Mouse (Mus musculus) forebrain, embryonic 14.5 days (tissue): ENCODE measurements at regions not wholly inside any gene's neighbourhood (a gene's known extent, or its start where the extent isn't known, plus 50 kb on each side); places are given as distances from the start of the nearest gene placed in this dataset.
"Not testable (repeated sequence)": the region's sequence is repeated elsewhere in the genome, so short reads cannot be mapped to it uniquely, and the experiment has no call there.

ENCODE experiments used
- ATAC-seq: fragments of 200-750 bp; cut with Nextera tagmentation; 2 replicates; pipeline ENCODE4 v1.8.0; 2017; ENCODE audit warnings: mild to moderate bottlenecking, moderate library complexity
- DNase-seq: peaks from one replicate; pipeline ENCODE4 v3.0.0-alpha.2; 2015; ENCODE audit warnings: low spot score
- H3K27ac ChIP-seq: fragments of 300-500 bp; sonication (generic); 2 replicates; pipeline ENCODE4 v1.5.1; 2014; ENCODE audit warnings: low read depth, mild to moderate bottlenecking, control low read depth, low read length, moderate library complexity
- H3K27me3 ChIP-seq: fragments of 300-500 bp; sonication (generic); replicated peaks from 2 replicates; pipeline ENCODE4 v1.6.1; 2014; ENCODE audit warnings: low read length, control low read depth, mixed read lengths; ENCODE audit not compliant: control insufficient read depth, insufficient read depth
- H3K36me3 ChIP-seq: fragments of 300-500 bp; sonication (generic); 2 replicates; pipeline ENCODE4 v1.6.1; 2014; ENCODE audit warnings: low read length, control low read depth; ENCODE audit not compliant: control insufficient read depth, insufficient read depth
- H3K4me1 ChIP-seq: fragments of 300-500 bp; sonication (generic); 2 replicates; pipeline ENCODE4 v1.6.1; 2014; ENCODE audit warnings: antibody characterized with exemption, low read length, control low read depth; ENCODE audit not compliant: control insufficient read depth, insufficient read depth
- H3K4me2 ChIP-seq: fragments of 300-500 bp; sonication (generic); 2 replicates; pipeline ENCODE4 v1.6.1; 2014; ENCODE audit warnings: mild to moderate bottlenecking, control low read depth, low read length
- H3K4me3 ChIP-seq: fragments of 300-500 bp; sonication (generic); 2 replicates; pipeline ENCODE4 v1.5.1; 2014; ENCODE audit warnings: low read depth, low read length, control low read depth
- H3K9ac ChIP-seq: fragments of 300-500 bp; sonication (generic); 2 replicates; pipeline ENCODE4 v1.6.1; 2014; ENCODE audit warnings: mild to moderate bottlenecking, low read length, control low read depth, moderate library complexity
- H3K9me3 ChIP-seq: fragments of 300-500 bp; sonication (generic); replicated peaks from 2 replicates; pipeline ENCODE4 v1.6.1; 2016; ENCODE audit warnings: low read length, control low read depth, mixed read lengths; ENCODE audit not compliant: control insufficient read depth
- WGBS: fragments of 180-500 bp; shearing (Covaris S2); extraction: QIAGEN DNeasy Blood & Tissue Kit; methylation state at CpG from one replicate; pipeline ENCODE4 v1.1.7; 2014; 5-methylcytosine and 5-hydroxymethylcytosine counted together

GRCm38 (mm10) chrX:129034236-129034635 is 715.3 kb upstream of the Diaph2 start:
- no peaks in the 10 kb centered on the region for H3K4me1 ChIP-seq
- H3K4me3 ChIP-seq, result no peak overlapping the region
- ATAC-seq (no peak), DNase-seq (no peak)
- H3K36me3 ChIP-seq, result no peaks in the 10 kb centered on the region
- H3K4me2 ChIP-seq, result no peak overlapping the region
- H3K27ac ChIP-seq, result no peak overlapping the region
- 86% methylated on average over 4 of the region's 4 CpGs for WGBS
- no peak overlapping the region for H3K9ac ChIP-seq
- no peaks in the 10 kb centered on the region for H3K9me3 ChIP-seq
- no peaks in the 10 kb centered on the region for H3K27me3 ChIP-seq

- not testable (repeated sequence) for ATAC-seq, H3K4me1 ChIP-seq
Measured at GRCm38 (mm10) chrX:129056408-129056807, 693.1 kb upstream of the Diaph2 start.

GRCm38 (mm10) chrX:129095809-129096208 is 653.7 kb upstream of the Diaph2 start:
- 62% methylated on average over 1 of the region's 1 CpGs for WGBS
- not testable (repeated sequence) for H3K27me3 ChIP-seq

More at GRCm38 (mm10) chrX:129056408-129056807, 693.1 kb upstream of the Diaph2 start:
- not testable (repeated sequence) for H3K9ac ChIP-seq, H3K27ac ChIP-seq, H3K27me3 ChIP-seq, H3K4me3 ChIP-seq, H3K36me3 ChIP-seq, H3K9me3 ChIP-seq, DNase-seq, H3K4me2 ChIP-seq
- 52% methylated on average over 1 of the region's 1 CpGs for WGBS

GRCm38 (mm10) chrX:129098348-129098747 is 651.2 kb upstream of the Diaph2 start:
- H3K4me3 ChIP-seq, result no peak overlapping the region
- H3K9ac ChIP-seq, result no peak overlapping the region
- no peaks in the 10 kb centered on the region for H3K36me3 ChIP-seq
- no peaks in the 10 kb centered on the region for H3K9me3 ChIP-seq
- peak; percentile 77 for DNase-seq
- H3K27ac ChIP-seq, result no peak overlapping the region
- no peaks in the 10 kb centered on the region for H3K27me3 ChIP-seq
- WGBS, result 36% methylated on average over 2 of the region's 2 CpGs
- peak; percentile 90 for ATAC-seq
- no peak overlapping the region for H3K4me2 ChIP-seq
- no peaks in the 10 kb centered on the region for H3K4me1 ChIP-seq

More at GRCm38 (mm10) chrX:129095809-129096208, 653.7 kb upstream of the Diaph2 start:
- not testable (repeated sequence) for ATAC-seq, H3K27ac ChIP-seq, H3K4me3 ChIP-seq, H3K36me3 ChIP-seq, H3K9ac ChIP-seq, DNase-seq, H3K9me3 ChIP-seq, H3K4me1 ChIP-seq, H3K4me2 ChIP-seq

- H3K9ac ChIP-seq, result no peak overlapping the region
- no peaks in the 10 kb centered on the region for H3K4me1 ChIP-seq
- ATAC-seq, result no peak
- H3K4me2 ChIP-seq, result no peak overlapping the region
- no peak overlapping the region for H3K27ac ChIP-seq
- 79% methylated on average over 6 of the region's 6 CpGs for WGBS
- no peaks in the 10 kb centered on the region for H3K9me3 ChIP-seq
- H3K4me3 ChIP-seq, result no peak overlapping the region
- peak; percentile 1 for DNase-seq
- H3K36me3 ChIP-seq, result no peaks in the 10 kb centered on the region
- no peaks in the 10 kb centered on the region for H3K27me3 ChIP-seq
Measured at GRCm38 (mm10) chrX:129102285-129102684, 647.3 kb upstream of the Diaph2 start.

- Histone ChIP-seq H3K27me3 (no peaks in the 10 kb centered on the region), H3K9me3 (no peaks in the 10 kb centered on the region), H3K4me1 (no peaks in the 10 kb centered on the region), H3K9ac (no peak overlapping the region), H3K4me2 (no peak overlapping the region), H3K36me3 (no peaks in the 10 kb centered on the region), H3K4me3 (no peak overlapping the region), H3K27ac (no peak overlapping the region)
- 83% methylated on average over 4 of the region's 4 CpGs for WGBS
- DNase-seq (no peak), ATAC-seq (no peak)
Measured at GRCm38 (mm10) chrX:129103239-129103638, 646.3 kb upstream of the Diaph2 start.
